Mouse (Mus musculus) hindbrain, embryonic 10.5 days (tissue): ENCODE results near the gene Ppp1r13l. TPM values are rescaled to one million over a fixed set of nuclear protein-coding genes. Genes with fewer than 3 reads are reported as not detected.

Experiments used
- DNase-seq: peaks from one replicate; pipeline ENCODE4 v3.0.0-alpha.2; 2017; ENCODE audit warnings: low spot score
- H3K27ac ChIP-seq: fragments of 300-500 bp; sonication (generic); 2 replicates; pipeline ENCODE4 v1.5.1; 2016; ENCODE audit warnings: mild to moderate bottlenecking, moderate library complexity
- H3K27me3 ChIP-seq: fragments of 300-500 bp; sonication (generic); 2 replicates; pipeline ENCODE4 v1.6.1; 2016; ENCODE audit warnings: mild to moderate bottlenecking; ENCODE audit not compliant: poor library complexity, insufficient read depth, severe bottlenecking
- H3K36me3 ChIP-seq: fragments of 300-500 bp; sonication (generic); 2 replicates; pipeline ENCODE4 v1.6.1; 2016; ENCODE audit warnings: mild to moderate bottlenecking, moderate library complexity
- H3K4me1 ChIP-seq: fragments of 300-500 bp; sonication (generic); replicated peaks from 2 replicates; pipeline ENCODE4 v1.6.1; 2016; ENCODE audit warnings: mild to moderate bottlenecking
- H3K4me3 ChIP-seq: fragments of 300-500 bp; sonication (generic); 2 replicates; pipeline ENCODE4 v1.5.1; 2016; ENCODE audit warnings: mild to moderate bottlenecking, moderate library complexity
- H3K9me3 ChIP-seq: fragments of 300-500 bp; sonication (generic); 2 replicates; pipeline ENCODE4 v1.6.1; 2016; ENCODE audit warnings: mild to moderate bottlenecking, moderate library complexity
- WGBS: fragments of 180-500 bp; shearing (Covaris S2); methylation state at CpG from one replicate; pipeline ENCODE4 v1.1.7; 2016; 5-methylcytosine and 5-hydroxymethylcytosine counted together
- microRNA counts: library from miRNA; unstranded; fragments of <30 nt; microRNA quantifications from one replicate; lab custom pipeline; 2017
- polyA plus RNA-seq: library from polyadenylated mRNA; unstranded; fragments of >200 nt; fragmentation: Nextera tagmentation; extraction: Ambion mirVana; gene quantifications from 2 replicates; pipeline ENCODE4 v1.2.1, GENCODE M21; 2016

The Ppp1r13l gene
- polyA plus RNA-seq, 1 experiment from 2014 or later = 4.7 TPM

DNA sequence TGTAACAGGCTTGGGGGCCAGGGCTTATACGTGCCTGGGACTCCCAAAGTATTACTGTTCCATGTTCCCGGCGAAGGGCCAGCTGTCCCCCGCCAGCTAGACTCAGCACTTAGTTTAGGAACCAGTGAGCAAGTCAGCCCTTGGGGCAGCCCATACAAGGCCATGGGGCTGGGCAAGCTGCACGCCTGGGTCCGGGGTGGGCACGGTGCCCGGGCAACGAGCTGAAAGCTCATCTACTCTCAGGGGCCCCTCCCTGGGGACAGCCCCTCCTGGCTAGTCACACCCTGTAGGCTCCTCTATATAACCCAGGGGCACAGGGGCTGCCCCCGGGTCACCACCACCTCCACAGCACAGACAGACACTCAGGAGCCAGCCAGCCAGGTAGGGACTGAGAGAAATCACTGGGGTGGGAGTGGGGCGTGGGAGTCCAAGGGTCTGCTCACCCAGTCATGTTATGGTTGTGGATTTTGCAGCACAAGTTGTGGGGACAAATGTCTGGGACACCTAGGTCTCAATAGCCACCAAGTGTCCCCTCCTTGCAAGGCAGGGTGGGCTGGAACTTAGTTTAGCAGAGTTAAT, 51.3 kb downstream of the Ppp1r13l start:
- Histone ChIP-seq H3K36me3 (no peaks in the 10 kb centered on the region), H3K4me1 (0 out of 2 replicates have a peak, but pooled peaks cover 10% of the 10 kb centered on the region), H3K9me3 (peaks cover 13% of the 10 kb centered on the region; the same call in 1 of the 2 replicates), H3K27ac (no peak overlapping the region; the same call in 1 of the 2 replicates), H3K4me3 (no peak overlapping the region), H3K27me3 (peaks cover 21% of the 10 kb centered on the region)
- WGBS = 81% methylated on average over 11 of the region's 11 CpGs
- no peak for DNase-seq

DNA sequence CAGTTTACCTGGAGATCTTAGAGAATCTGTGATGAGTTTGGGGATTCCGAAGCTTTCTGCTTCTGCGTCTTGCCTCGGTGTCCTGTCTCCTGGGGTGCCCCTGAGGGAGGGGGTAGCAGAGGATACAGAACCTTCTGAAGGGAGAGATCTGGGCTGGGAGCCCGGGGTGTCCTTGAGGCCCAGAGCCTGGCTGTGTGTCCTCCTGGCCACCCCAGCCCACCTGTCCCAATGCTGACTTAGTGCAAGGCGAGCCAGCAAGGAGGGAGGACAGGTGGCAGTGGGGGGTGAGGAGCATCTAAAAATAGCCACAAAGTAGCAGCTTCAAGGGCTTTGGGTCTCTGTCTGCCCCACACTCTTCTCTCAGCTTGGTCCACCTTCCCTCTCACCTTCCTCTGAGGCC, 52.2 kb downstream of the Ppp1r13l start:
- H3K9me3 ChIP-seq = peaks cover 13% of the 10 kb centered on the region; the same call in 1 of the 2 replicates
- H3K27me3 ChIP-seq = peaks cover 18% of the 10 kb centered on the region
- DNase-seq = no peak
- no peak overlapping the region for H3K27ac ChIP-seq
- H3K4me3 ChIP-seq = no peak overlapping the region
- H3K4me1 ChIP-seq = 0 out of 2 replicates have a peak, but pooled peaks cover 10% of the 10 kb centered on the region
- 87% methylated on average over 5 of the region's 5 CpGs for WGBS
- no peaks in the 10 kb centered on the region for H3K36me3 ChIP-seq

DNA sequence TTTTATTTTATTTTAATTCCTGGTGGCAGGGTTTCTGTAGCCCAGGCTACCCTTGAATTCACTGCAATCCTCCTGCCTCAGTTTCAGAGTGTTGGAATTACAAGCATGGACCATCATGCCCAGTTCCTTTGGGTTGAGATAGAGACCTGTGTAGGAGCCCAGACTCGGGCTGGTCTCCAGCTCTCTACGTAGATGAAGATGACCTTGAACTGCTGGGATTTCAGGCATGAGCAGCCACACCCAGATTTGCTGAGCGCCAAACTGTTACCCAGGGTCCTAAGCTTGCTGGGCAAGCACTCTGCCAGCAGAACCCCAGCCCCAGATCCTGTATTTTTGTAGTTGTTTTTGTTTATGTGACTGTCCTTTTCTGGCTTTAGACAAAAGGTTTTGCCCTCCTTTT, 54.0 kb downstream of the Ppp1r13l start:
- Histone ChIP-seq H3K4me1 (0 out of 2 replicates have a peak, but pooled peaks cover 10% of the 10 kb centered on the region), H3K4me3 (no peak overlapping the region), H3K9me3 (peaks cover 18% of the 10 kb centered on the region), H3K27ac (no peak overlapping the region), H3K27me3 (peaks cover 34% of the 10 kb centered on the region), H3K36me3 (no peaks in the 10 kb centered on the region)
- 93% methylated on average over 3 of the region's 3 CpGs for WGBS
- DNase-seq = no peak

DNA sequence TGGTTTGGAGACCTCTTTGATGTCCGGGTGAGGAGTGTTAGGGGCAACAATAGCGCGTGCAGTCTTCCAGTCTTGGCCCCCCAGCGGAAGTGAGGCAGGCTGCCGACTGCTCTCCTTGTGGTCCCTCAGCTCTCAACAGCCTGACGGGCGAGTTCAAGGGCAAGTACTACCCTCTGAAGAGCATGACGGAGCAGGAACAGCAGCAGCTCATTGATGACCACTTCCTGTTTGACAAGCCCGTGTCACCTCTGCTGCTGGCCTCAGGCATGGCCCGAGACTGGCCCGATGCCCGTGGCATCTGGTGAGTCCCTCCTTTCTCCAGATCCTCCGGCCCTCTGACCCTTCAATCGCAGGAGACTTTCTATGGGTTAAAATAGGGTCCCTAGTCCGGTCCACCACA, 57.0 kb downstream of the Ppp1r13l start:
- no peak overlapping the region for H3K27ac ChIP-seq
- 80% methylated on average over 15 of the region's 15 CpGs for WGBS
- no peak overlapping the region for H3K4me3 ChIP-seq
- peaks cover 8% of the 10 kb centered on the region for H3K4me1 ChIP-seq
- H3K9me3 ChIP-seq = peaks cover 18% of the 10 kb centered on the region
- H3K36me3 ChIP-seq = no peaks in the 10 kb centered on the region
- DNase-seq = no peak
- peaks cover 64% of the 10 kb centered on the region for H3K27me3 ChIP-seq

DNA sequence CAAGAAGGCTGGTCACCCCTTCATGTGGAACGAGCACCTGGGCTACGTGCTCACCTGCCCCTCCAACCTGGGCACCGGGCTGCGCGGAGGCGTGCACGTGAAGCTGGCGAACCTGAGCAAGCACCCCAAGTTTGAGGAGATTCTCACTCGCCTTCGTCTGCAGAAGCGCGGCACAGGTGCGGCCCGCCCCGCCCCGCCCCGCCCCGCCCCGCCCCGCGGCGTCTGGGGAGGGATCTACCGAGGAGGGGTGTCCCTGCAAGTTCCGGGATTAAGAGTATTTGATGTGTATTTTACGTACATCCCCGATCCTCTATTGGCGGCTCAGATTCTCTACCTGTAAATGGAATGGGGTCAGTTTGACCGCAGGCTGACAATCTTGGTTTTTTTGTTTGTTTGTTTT, 60.6 kb downstream of the Ppp1r13l start:
- no peak overlapping the region for H3K27ac ChIP-seq
- H3K36me3 ChIP-seq = peaks cover 6% of the 10 kb centered on the region
- DNase-seq = no peak
- no peak overlapping the region for H3K4me3 ChIP-seq
- H3K27me3 ChIP-seq = peaks cover 81% of the 10 kb centered on the region
- peaks cover 8% of the 10 kb centered on the region for H3K4me1 ChIP-seq
- H3K9me3 ChIP-seq = peaks cover 5% of the 10 kb centered on the region
- 9% methylated on average over 28 of the region's 28 CpGs for WGBS

DNA sequence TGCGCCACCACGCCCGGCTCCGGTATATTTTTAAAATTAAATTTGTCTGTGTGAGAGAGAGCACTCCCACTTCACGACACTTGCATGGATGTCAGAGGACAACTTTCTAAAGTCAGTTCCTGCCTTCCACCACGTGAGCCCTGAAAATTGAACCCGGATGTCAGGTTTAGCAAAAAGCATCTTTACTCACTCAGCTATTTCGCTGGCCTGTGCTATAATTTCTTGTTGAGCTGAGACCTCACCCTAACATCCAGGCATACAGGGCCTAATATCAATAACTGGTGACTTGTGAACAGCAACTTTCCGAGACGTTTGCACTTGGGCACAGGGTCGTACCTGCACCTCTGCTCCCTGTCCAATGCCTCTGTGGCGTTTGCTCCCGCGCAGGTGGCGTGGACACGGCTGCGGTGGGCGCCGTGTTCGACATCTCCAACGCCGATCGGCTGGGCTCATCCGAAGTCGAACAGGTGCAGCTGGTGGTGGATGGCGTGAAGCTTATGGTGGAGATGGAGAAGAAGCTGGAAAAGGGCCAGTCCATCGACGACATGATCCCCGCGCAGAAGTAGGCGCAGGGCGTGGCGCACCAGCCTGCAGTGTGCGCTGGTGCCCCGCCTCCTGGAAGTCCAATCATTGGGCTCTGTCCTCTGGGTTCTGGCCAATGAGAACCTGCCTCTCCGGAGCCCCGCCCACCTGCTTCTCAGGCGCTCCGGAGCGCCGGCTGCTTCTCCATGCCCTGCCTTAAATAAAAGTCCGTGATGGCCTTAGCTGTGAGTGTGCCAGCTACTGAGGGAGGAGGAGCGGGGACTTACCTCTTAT, 61.5 kb downstream of the Ppp1r13l start:
- H3K9me3 ChIP-seq = peaks cover 5% of the 10 kb centered on the region
- peaks cover 8% of the 10 kb centered on the region for H3K4me1 ChIP-seq
- H3K4me3 ChIP-seq = peak overlapping the region; percentile 52
- H3K36me3 ChIP-seq = peaks cover 15% of the 10 kb centered on the region
- peak; percentile 87 for DNase-seq
- no peak overlapping the region for H3K27ac ChIP-seq
- 13% methylated on average over 43 of the region's 43 CpGs for WGBS
- peaks cover 72% of the 10 kb centered on the region for H3K27me3 ChIP-seq

DNA sequence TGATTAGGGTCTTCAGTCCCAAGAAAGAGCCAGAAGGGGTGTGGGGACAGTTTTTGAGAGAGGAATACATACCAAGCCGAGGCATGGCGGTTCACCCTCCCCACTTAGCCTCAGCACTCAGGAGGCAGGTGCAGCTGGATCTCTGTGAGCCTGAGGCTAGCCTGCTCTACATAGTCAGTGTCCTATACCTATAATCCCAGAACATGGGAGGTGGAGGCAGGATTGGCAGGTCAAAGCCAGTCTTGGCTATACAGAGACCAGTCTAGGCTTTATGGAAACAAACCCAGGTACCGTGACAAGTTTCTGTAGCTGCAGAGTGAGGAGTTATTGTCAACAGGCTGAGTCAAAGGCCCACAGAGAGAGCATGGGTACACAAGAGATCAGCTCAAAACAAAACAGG, 63.5 kb downstream of the Ppp1r13l start:
- no peak for DNase-seq
- Histone ChIP-seq H3K36me3 (peaks cover 35% of the 10 kb centered on the region), H3K4me3 (no peak overlapping the region), H3K27ac (no peak overlapping the region), H3K9me3 (peaks cover 2% of the 10 kb centered on the region), H3K27me3 (peaks cover 55% of the 10 kb centered on the region), H3K4me1 (peaks cover 10% of the 10 kb centered on the region)
- 89% methylated on average over 3 of the region's 3 CpGs for WGBS

DNA sequence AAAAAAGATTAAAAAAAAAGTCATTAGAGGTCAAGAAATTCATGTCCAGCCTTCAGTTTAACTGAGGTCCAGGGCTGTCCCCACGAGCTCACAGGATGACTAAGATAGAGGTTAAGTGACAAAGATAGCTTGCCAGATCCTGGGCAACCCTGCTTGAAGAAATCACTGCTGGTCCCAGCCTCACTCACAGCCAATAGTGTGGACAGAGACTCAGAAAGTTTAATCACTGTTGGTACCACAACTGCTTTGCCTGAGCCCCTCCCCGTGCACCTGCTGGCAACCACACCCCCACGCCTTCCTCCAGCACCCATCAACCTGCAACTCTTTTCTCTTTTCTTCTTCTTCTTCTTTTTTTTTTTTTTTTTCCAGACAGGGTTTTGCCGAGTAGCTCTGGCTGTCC, 64.5 kb downstream of the Ppp1r13l start:
- no peak for DNase-seq
- 64% methylated on average over 4 of the region's 4 CpGs for WGBS
- Histone ChIP-seq H3K27ac (no peak overlapping the region), H3K4me1 (peaks cover 12% of the 10 kb centered on the region), H3K9me3 (no peaks in the 10 kb centered on the region), H3K27me3 (peaks cover 45% of the 10 kb centered on the region), H3K4me3 (no peak overlapping the region), H3K36me3 (peaks cover 45% of the 10 kb centered on the region)

DNA sequence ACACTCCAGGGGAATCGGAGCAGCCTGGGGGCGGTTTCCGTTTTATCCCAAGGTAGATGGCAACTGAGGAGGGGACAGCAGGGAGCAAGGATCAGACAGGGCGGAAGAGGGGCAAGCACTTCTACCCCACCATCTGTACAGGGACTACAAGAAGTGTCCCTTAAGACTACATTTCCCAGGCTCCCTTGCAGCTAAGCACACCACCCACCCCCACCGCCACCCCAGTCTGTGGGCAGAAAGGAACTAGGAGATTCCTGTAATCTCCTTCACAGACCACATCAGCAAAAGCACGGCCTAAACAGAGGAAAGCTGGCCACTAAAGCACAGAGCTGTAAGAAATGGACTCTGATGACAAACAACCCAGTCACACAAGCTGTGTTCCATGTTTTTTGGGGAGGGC, 66.8 kb downstream of the Ppp1r13l start:
- WGBS = 79% methylated on average over 6 of the region's 6 CpGs
- no peak for DNase-seq
- H3K27ac ChIP-seq = no peak overlapping the region
- peaks cover 68% of the 10 kb centered on the region for H3K36me3 ChIP-seq
- no peaks in the 10 kb centered on the region for H3K9me3 ChIP-seq
- no peak overlapping the region for H3K4me3 ChIP-seq
- peaks cover 22% of the 10 kb centered on the region for H3K27me3 ChIP-seq
- peaks cover 6% of the 10 kb centered on the region for H3K4me1 ChIP-seq

DNA sequence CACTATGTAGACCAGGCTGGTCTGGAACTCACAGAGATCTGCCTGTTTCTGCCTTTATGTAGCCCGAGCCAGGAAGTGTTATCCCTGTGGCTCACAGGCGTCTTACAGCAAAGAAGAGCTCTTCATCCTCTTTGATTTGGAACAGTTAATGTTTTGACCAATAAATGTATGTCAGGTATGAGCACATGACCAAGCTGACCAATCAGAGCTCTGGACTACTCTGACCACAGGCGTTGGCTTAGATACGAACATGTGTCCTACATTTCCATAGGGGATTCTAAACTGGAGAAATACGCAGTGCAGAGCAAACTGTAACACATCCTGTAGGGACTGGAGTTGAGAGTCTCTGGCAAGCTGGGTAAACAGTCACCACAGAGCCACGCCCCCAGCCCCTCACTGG, 67.3 kb downstream of the Ppp1r13l start:
- Histone ChIP-seq H3K27ac (no peak overlapping the region), H3K36me3 (peaks cover 73% of the 10 kb centered on the region)
- 90% methylated on average over 6 of the region's 6 CpGs for WGBS

More for the DNA sequence above, 67.3 kb downstream of the Ppp1r13l start:
- no peak overlapping the region for H3K4me3 ChIP-seq
- H3K4me1 ChIP-seq = peaks cover 4% of the 10 kb centered on the region; the same call in 1 of the 2 replicates
- no peak for DNase-seq
- no peaks in the 10 kb centered on the region for H3K9me3 ChIP-seq
- H3K27me3 ChIP-seq = peaks cover 18% of the 10 kb centered on the region

MicroRNAs within 50 kb of the gene (microRNA counts, 519-probe panel; counts per million panel counts)
- 1,255 counts per million, percentile 77 among the panel's probes with 10 or more counts for microRNA mmu-miR-343 (lab: Ali Mortazavi, UCI)

Other genes with a start within 250 kb of the Ppp1r13l start
- gene Gm4969, start 241.4 kb upstream of the Ppp1r13l start, polyA plus RNA-seq = 1.2 and 1.5 TPM in 2 replicates
- gene Fbxo46, start 239.9 kb upstream of the Ppp1r13l start, polyA plus RNA-seq = 17.1 and 19.4 TPM in 2 replicates
- gene Qpctl, start 210.5 kb upstream of the Ppp1r13l start, polyA plus RNA-seq = 16.7 and 22.1 TPM in 2 replicates
- gene Snrpd2, start 210.0 kb upstream of the Ppp1r13l start, polyA plus RNA-seq = 184 TPM in 2 replicates
- 0.95 and 1.3 TPM in 2 replicates for gene Gipr, start 193.6 kb upstream of the Ppp1r13l start, polyA plus RNA-seq
- 2.8 and 4.9 TPM in 2 replicates for gene Eml2, start 183.3 kb upstream of the Ppp1r13l start, polyA plus RNA-seq
- 1.8 and 2.9 TPM in 2 replicates for gene Gpr4, start 147.2 kb upstream of the Ppp1r13l start, polyA plus RNA-seq
- 47.8 and 51.1 TPM in 2 replicates for gene Opa3, start 131.4 kb upstream of the Ppp1r13l start, polyA plus RNA-seq
- gene Vasp, start 87.9 kb upstream of the Ppp1r13l start, polyA plus RNA-seq = 58.8 and 62.0 TPM in 2 replicates
- 0.30 and 0.42 TPM in 2 replicates for gene Ppm1n, start 79.7 kb upstream of the Ppp1r13l start, polyA plus RNA-seq
- gene Rtn2, start 77.1 kb upstream of the Ppp1r13l start, polyA plus RNA-seq = 37.3 and 67.8 TPM in 2 replicates
- not detected in 2 replicates for gene Fosb, start 49.7 kb upstream of the Ppp1r13l start, polyA plus RNA-seq
- gene Ercc1, start 15.0 kb upstream of the Ppp1r13l start, polyA plus RNA-seq = 106 and 128 TPM in 2 replicates
- 18.7 and 24.4 TPM in 2 replicates for gene Cd3eap, start 266 bp upstream of the Ppp1r13l start, polyA plus RNA-seq
- gene Ercc2, start 22.3 kb downstream of the Ppp1r13l start, polyA plus RNA-seq = 29.0 and 33.9 TPM in 2 replicates
- gene Klc3, start 44.4 kb downstream of the Ppp1r13l start, polyA plus RNA-seq = 2.9 and 7.1 TPM in 2 replicates
- gene Ckm, start 45.0 kb downstream of the Ppp1r13l start, polyA plus RNA-seq = not detected in 2 replicates
- gene Mark4, start 99.1 kb downstream of the Ppp1r13l start, polyA plus RNA-seq = 9.3 and 13.6 TPM in 2 replicates
- 0.39 and 0.80 TPM in 2 replicates for gene Exoc3l2, start 103.6 kb downstream of the Ppp1r13l start, polyA plus RNA-seq
- gene Bloc1s3, start 148.6 kb downstream of the Ppp1r13l start, polyA plus RNA-seq = 2.4 and 3.8 TPM in 2 replicates
- 68.8 and 71.4 TPM in 2 replicates for gene Trappc6a, start 148.6 kb downstream of the Ppp1r13l start, polyA plus RNA-seq
- gene Nkpd1, start 158.1 kb downstream of the Ppp1r13l start, polyA plus RNA-seq = 0.09 and 0.10 TPM in 2 replicates
- 22.6 and 30.4 TPM in 2 replicates for gene Ppp1r37, start 203.3 kb downstream of the Ppp1r13l start, polyA plus RNA-seq
- gene Zfp296, start 217.5 kb downstream of the Ppp1r13l start, polyA plus RNA-seq = 0.22 and 0.72 TPM in 2 replicates
- 177 and 188 TPM in 2 replicates for gene Gemin7, start 217.8 kb downstream of the Ppp1r13l start, polyA plus RNA-seq
- gene Clasrp, start 244.7 kb downstream of the Ppp1r13l start, polyA plus RNA-seq = 57.5 and 68.8 TPM in 2 replicates